Mouse (Mus musculus): ENCODE results near the gene Prnd. TPM values are rescaled to one million over a fixed set of nuclear protein-coding genes. Genes with fewer than 3 reads are reported as not detected.

Gene Prnd
- polyA plus RNA-seq, 1 experiment from 2014 or later: 14.6 TPM

DNA sequence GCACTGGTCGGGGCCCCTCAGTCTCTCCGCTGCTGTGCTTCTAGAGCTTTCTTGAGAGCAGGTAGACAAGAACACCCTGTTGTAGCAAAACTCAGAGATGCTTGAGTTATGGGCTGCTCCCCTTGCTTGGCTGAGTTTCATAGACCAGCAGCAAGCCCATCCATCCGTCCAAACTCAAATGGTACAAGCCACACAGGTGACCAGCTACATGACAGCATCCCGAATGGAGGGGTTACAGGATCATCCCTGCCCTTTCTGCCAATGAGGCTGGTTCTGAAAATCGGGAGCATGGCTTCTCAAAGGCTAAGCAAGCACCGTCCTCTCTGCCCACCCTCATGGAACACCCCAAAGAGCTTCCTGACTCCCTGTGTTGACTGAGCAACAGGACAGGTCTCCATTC lies 44.3 kb downstream of the Prnd start:
- Histone ChIP-seq H3K4me2 (ENCODE audit: low read depth, severe bottlenecking) (no peak overlapping the region), H3K4me1 (ENCODE audit: control insufficient read depth, insufficient read depth, low read length) (peaks cover 5% of the 10 kb centered on the region; the same call in 1 of the 2 replicates), H3K36me3 (ENCODE audit: control insufficient read depth, insufficient read depth, low read length) (no peaks in the 10 kb centered on the region), H3K9ac (ENCODE audit: low read length) (no peak overlapping the region), H3K27ac (replicated peaks; ENCODE audit: low read depth, low read length) (no peak overlapping the region), H3K27me3 (ENCODE audit: control insufficient read depth, insufficient read depth, low read length) (no peaks in the 10 kb centered on the region), H3K4me3 (ENCODE audit: low read depth, low read length) (no peak overlapping the region), H3K9me3 (ENCODE audit: control insufficient read depth, low read length) (no peaks in the 10 kb centered on the region)
- ATAC-seq (ENCODE audit: insufficient number of reproducible peaks, low FRiP score, low TSS enrichment, low read depth) (no peak), DNase-seq (ENCODE audit: low spot score) (no peak)
- 92% methylated on average over 6 of the region's 6 CpGs for WGBS

- H3K4me3 ChIP-seq (ENCODE audit: low read depth, low read length): no peak overlapping the region
- ATAC-seq (ENCODE audit: insufficient number of reproducible peaks, low FRiP score, low TSS enrichment, low read depth): no peak
- no peak overlapping the region for H3K4me2 ChIP-seq (ENCODE audit: low read depth, severe bottlenecking)
- no peaks in the 10 kb centered on the region for H3K9me3 ChIP-seq (ENCODE audit: control insufficient read depth, low read length)
- H3K9ac ChIP-seq (ENCODE audit: low read length): no peak overlapping the region
- DNase-seq (ENCODE audit: low spot score): no peak
- H3K36me3 ChIP-seq (ENCODE audit: control insufficient read depth, insufficient read depth, low read length): no peaks in the 10 kb centered on the region
- H3K27me3 ChIP-seq (ENCODE audit: control insufficient read depth, insufficient read depth, low read length): no peaks in the 10 kb centered on the region
- H3K4me1 ChIP-seq (ENCODE audit: control insufficient read depth, insufficient read depth, low read length): peaks cover 5% of the 10 kb centered on the region; the same call in 1 of the 2 replicates
- WGBS: 89% methylated on average over 12 of the region's 12 CpGs
- no peak overlapping the region for H3K27ac ChIP-seq (replicated peaks; ENCODE audit: low read depth, low read length)
Measured at GRCm38 (mm10) chr2:131995742-131996141, 45.1 kb downstream of the Prnd start.

DNA sequence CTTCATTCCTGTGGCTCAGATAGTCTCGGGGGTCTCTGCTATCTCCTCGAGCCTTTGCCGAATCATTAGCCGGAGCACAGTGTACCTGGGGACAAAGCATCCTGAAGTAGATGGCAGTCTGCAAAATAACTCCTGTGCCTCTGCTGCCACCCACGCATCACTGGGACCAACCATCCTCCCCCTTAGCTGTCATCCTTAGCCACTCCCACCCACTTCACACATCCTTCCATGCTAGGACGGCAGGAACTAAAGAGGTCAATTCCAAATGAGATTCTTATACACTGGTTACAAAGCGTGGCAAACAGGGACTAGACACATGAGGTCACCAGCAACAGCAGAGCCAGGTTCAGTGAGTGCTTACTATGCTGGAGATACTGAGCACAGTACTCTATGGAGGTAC lies 45.7 kb downstream of the Prnd start:
- H3K4me1 ChIP-seq (ENCODE audit: control insufficient read depth, insufficient read depth, low read length): peaks cover 5% of the 10 kb centered on the region; the same call in 1 of the 2 replicates
- no peak overlapping the region for H3K9ac ChIP-seq (ENCODE audit: low read length)
- no peak overlapping the region for H3K4me2 ChIP-seq (ENCODE audit: low read depth, severe bottlenecking)
- H3K27ac ChIP-seq (replicated peaks; ENCODE audit: low read depth, low read length): no peak overlapping the region
- no peaks in the 10 kb centered on the region for H3K36me3 ChIP-seq (ENCODE audit: control insufficient read depth, insufficient read depth, low read length)
- ATAC-seq (ENCODE audit: insufficient number of reproducible peaks, low FRiP score, low TSS enrichment, low read depth) (no peak), DNase-seq (ENCODE audit: low spot score) (no peak)
- WGBS: 80% methylated on average over 7 of the region's 7 CpGs
- H3K4me3 ChIP-seq (ENCODE audit: low read depth, low read length): no peak overlapping the region
- no peaks in the 10 kb centered on the region for H3K9me3 ChIP-seq (ENCODE audit: control insufficient read depth, low read length)
- H3K27me3 ChIP-seq (ENCODE audit: control insufficient read depth, insufficient read depth, low read length): no peaks in the 10 kb centered on the region

DNA sequence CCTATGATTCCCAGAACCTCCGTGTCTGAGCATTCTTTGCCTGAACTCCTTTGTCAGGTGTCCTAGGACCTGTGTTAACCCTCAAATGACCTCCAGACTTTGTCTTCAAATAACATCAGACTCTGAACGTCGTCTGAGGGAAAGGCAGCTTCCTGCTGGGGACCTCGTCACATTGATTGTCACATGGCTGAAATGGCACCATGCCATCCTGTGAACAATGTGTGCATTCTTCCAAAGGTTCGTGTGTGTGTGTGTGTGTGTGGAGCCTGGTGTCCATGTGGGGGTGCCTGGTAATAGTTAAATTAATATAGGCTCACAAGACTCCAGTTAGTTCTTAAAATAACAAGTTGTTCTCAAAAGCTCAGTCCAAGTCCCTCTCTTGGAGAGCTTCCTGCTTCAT lies 46.7 kb downstream of the Prnd start:
- ATAC-seq (ENCODE audit: insufficient number of reproducible peaks, low FRiP score, low TSS enrichment, low read depth): no peak
- no peaks in the 10 kb centered on the region for H3K9me3 ChIP-seq (ENCODE audit: control insufficient read depth, low read length)
- H3K9ac ChIP-seq (ENCODE audit: low read length): no peak overlapping the region
- H3K4me1 ChIP-seq (ENCODE audit: control insufficient read depth, insufficient read depth, low read length): peaks cover 5% of the 10 kb centered on the region; the same call in 1 of the 2 replicates
- H3K27ac ChIP-seq (replicated peaks; ENCODE audit: low read depth, low read length): no peak overlapping the region
- H3K4me2 ChIP-seq (ENCODE audit: low read depth, severe bottlenecking): no peak overlapping the region
- no peak for DNase-seq (ENCODE audit: low spot score)
- no peaks in the 10 kb centered on the region for H3K27me3 ChIP-seq (ENCODE audit: control insufficient read depth, insufficient read depth, low read length)
- no peak overlapping the region for H3K4me3 ChIP-seq (ENCODE audit: low read depth, low read length)
- H3K36me3 ChIP-seq (ENCODE audit: control insufficient read depth, insufficient read depth, low read length): no peaks in the 10 kb centered on the region
- WGBS: 58% methylated on average over 5 of the region's 5 CpGs

GRCm38 (mm10) chr2:132001696-132002334 lies 51.2 kb downstream of the Prnd start:
- H3K27me3 ChIP-seq (ENCODE audit: control insufficient read depth, insufficient read depth, low read length): no peaks in the 10 kb centered on the region
- H3K27ac ChIP-seq (replicated peaks; ENCODE audit: low read depth, low read length): no peak overlapping the region
- no peaks in the 10 kb centered on the region for H3K4me1 ChIP-seq (ENCODE audit: control insufficient read depth, insufficient read depth, low read length)
- no peak overlapping the region for H3K4me2 ChIP-seq (ENCODE audit: low read depth, severe bottlenecking)
- H3K9me3 ChIP-seq (ENCODE audit: control insufficient read depth, low read length): no peaks in the 10 kb centered on the region
- 42% methylated on average over 13 of the region's 13 CpGs for WGBS
- H3K36me3 ChIP-seq (ENCODE audit: control insufficient read depth, insufficient read depth, low read length): no peaks in the 10 kb centered on the region
- no peak overlapping the region for H3K9ac ChIP-seq (ENCODE audit: low read length)
- DNase-seq (ENCODE audit: low spot score) (no peak), ATAC-seq (ENCODE audit: insufficient number of reproducible peaks, low FRiP score, low TSS enrichment, low read depth) (no peak)
- H3K4me3 ChIP-seq (ENCODE audit: low read depth, low read length): no peak overlapping the region

- Histone ChIP-seq H3K27ac (replicated peaks; ENCODE audit: low read depth, low read length) (no peak overlapping the region), H3K9ac (ENCODE audit: low read length) (no peak overlapping the region), H3K27me3 (ENCODE audit: control insufficient read depth, insufficient read depth, low read length) (no peaks in the 10 kb centered on the region), H3K36me3 (ENCODE audit: control insufficient read depth, insufficient read depth, low read length) (no peaks in the 10 kb centered on the region), H3K4me1 (ENCODE audit: control insufficient read depth, insufficient read depth, low read length) (peaks cover 11% of the 10 kb centered on the region), H3K4me2 (ENCODE audit: low read depth, severe bottlenecking) (no peak overlapping the region), H3K4me3 (ENCODE audit: low read depth, low read length) (no peak overlapping the region), H3K9me3 (ENCODE audit: control insufficient read depth, low read length) (no peaks in the 10 kb centered on the region)
- WGBS: 74% methylated on average over 5 of the region's 5 CpGs
- ATAC-seq (ENCODE audit: insufficient number of reproducible peaks, low FRiP score, low TSS enrichment, low read depth): no peak
- no peak for DNase-seq (ENCODE audit: low spot score)
Measured at GRCm38 (mm10) chr2:132003916-132004315, 53.3 kb downstream of the Prnd start.

- Histone ChIP-seq H3K9me3 (ENCODE audit: control insufficient read depth, low read length) (no peaks in the 10 kb centered on the region), H3K27me3 (ENCODE audit: control insufficient read depth, insufficient read depth, low read length) (no peaks in the 10 kb centered on the region), H3K4me2 (ENCODE audit: low read depth, severe bottlenecking) (no peak overlapping the region), H3K36me3 (ENCODE audit: control insufficient read depth, insufficient read depth, low read length) (no peaks in the 10 kb centered on the region), H3K27ac (replicated peaks; ENCODE audit: low read depth, low read length) (no peak overlapping the region), H3K4me3 (ENCODE audit: low read depth, low read length) (no peak overlapping the region), H3K9ac (ENCODE audit: low read length) (no peak overlapping the region), H3K4me1 (ENCODE audit: control insufficient read depth, insufficient read depth, low read length) (peaks cover 11% of the 10 kb centered on the region)
- no peak for ATAC-seq (ENCODE audit: insufficient number of reproducible peaks, low FRiP score, low TSS enrichment, low read depth)
- 70% methylated on average over 9 of the region's 9 CpGs for WGBS
- DNase-seq (ENCODE audit: low spot score): no peak
Measured at GRCm38 (mm10) chr2:132004495-132005136, 54.0 kb downstream of the Prnd start.

- H3K4me2 ChIP-seq (ENCODE audit: low read depth, severe bottlenecking): no peak overlapping the region
- DNase-seq (ENCODE audit: low spot score) (no peak), ATAC-seq (ENCODE audit: insufficient number of reproducible peaks, low FRiP score, low TSS enrichment, low read depth) (no peak)
- no peaks in the 10 kb centered on the region for H3K9me3 ChIP-seq (ENCODE audit: control insufficient read depth, low read length)
- H3K4me3 ChIP-seq (ENCODE audit: low read depth, low read length): no peak overlapping the region
- peaks cover 11% of the 10 kb centered on the region for H3K4me1 ChIP-seq (ENCODE audit: control insufficient read depth, insufficient read depth, low read length)
- H3K27me3 ChIP-seq (ENCODE audit: control insufficient read depth, insufficient read depth, low read length): no peaks in the 10 kb centered on the region
- no peak overlapping the region for H3K27ac ChIP-seq (replicated peaks; ENCODE audit: low read depth, low read length)
- no peak overlapping the region for H3K9ac ChIP-seq (ENCODE audit: low read length)
- WGBS: 81% methylated on average over 4 of the region's 4 CpGs
- no peaks in the 10 kb centered on the region for H3K36me3 ChIP-seq (ENCODE audit: control insufficient read depth, insufficient read depth, low read length)
Measured at GRCm38 (mm10) chr2:132005445-132005844, 54.8 kb downstream of the Prnd start.

Data from limb, embryonic 11.5 days (tissue).